Mouse (Mus musculus) heart, embryonic 16.5 days (tissue): ENCODE measurements at regions not wholly inside any gene's neighbourhood (a gene's known extent, or its start where the extent isn't known, plus 50 kb on each side); places are given as distances from the start of the nearest gene placed in this dataset.
"Not testable (repeated sequence)": the region's sequence is repeated elsewhere in the genome, so short reads cannot be mapped to it uniquely, and the experiment has no call there.

Experiments used
- ATAC-seq: fragments of 200-750 bp; cut with Nextera tagmentation; replicated peaks from 2 replicates; pipeline ENCODE4 v1.8.0; 2017; ENCODE audit warnings: moderate number of reproducible peaks; ENCODE audit not compliant: insufficient read depth, low FRiP score; ENCODE audit errors: extremely low read depth
- H3K27ac ChIP-seq: fragments of 300-500 bp; sonication (generic); 2 replicates; pipeline ENCODE4 v1.5.1; 2014; ENCODE audit warnings: mild to moderate bottlenecking, low read length, control low read depth, moderate library complexity
- H3K27me3 ChIP-seq: fragments of 300-500 bp; sonication (generic); 2 replicates; pipeline ENCODE4 v1.6.1; 2014; ENCODE audit warnings: low read length, mixed read lengths; ENCODE audit not compliant: control insufficient read depth, insufficient read depth
- H3K36me3 ChIP-seq: fragments of 300-500 bp; sonication (generic); 2 replicates; pipeline ENCODE4 v1.6.1; 2014; ENCODE audit not compliant: control insufficient read depth, insufficient read depth
- H3K4me1 ChIP-seq: fragments of 300-500 bp; sonication (generic); 2 replicates; pipeline ENCODE4 v1.6.1; 2014; ENCODE audit warnings: low read length, mixed read lengths; ENCODE audit not compliant: control insufficient read depth, insufficient read depth
- H3K4me2 ChIP-seq: fragments of 300-500 bp; sonication (generic); 2 replicates; pipeline ENCODE4 v1.6.1; 2014; ENCODE audit warnings: low read depth, mild to moderate bottlenecking, control low read depth, low read length
- H3K4me3 ChIP-seq: fragments of 300-500 bp; sonication (generic); 2 replicates; pipeline ENCODE4 v1.5.1; 2014; ENCODE audit warnings: mild to moderate bottlenecking, control low read depth, low read length
- H3K9ac ChIP-seq: fragments of 300-500 bp; sonication (generic); 2 replicates; pipeline ENCODE4 v1.6.1; 2014; ENCODE audit warnings: low read length, control low read depth
- H3K9me3 ChIP-seq: fragments of 300-500 bp; sonication (generic); replicated peaks from 2 replicates; pipeline ENCODE4 v1.6.1; 2016; ENCODE audit warnings: low read length; ENCODE audit not compliant: control insufficient read depth
- WGBS: fragments of 180-500 bp; shearing (Covaris S2); extraction: QIAGEN DNeasy Blood & Tissue Kit; methylation state at CpG from one replicate; pipeline ENCODE4 v1.1.7; 2014; 5-methylcytosine and 5-hydroxymethylcytosine counted together

DNA sequence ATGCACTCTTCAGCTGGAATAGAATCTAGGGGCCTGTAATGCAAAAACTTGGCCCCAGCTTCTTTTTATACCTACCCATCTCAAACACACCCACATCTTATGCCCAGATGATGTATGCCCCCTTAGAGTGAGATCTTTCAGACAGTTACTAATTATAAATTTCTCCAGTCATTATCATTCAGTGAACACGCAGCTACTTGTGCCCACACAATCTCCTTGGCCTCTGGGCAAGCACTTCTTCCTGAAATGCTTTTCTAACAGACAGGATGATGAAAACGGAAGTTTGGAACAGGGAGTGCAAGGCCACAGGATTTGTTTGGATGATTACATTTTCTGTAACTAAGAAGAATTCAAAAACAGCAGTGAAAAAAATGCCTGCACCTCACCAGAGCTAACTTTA lies 100.4 kb upstream of the Pdc start:
- Histone ChIP-seq H3K4me1 (no peaks in the 10 kb centered on the region), H3K36me3 (no peaks in the 10 kb centered on the region), H3K9me3 (no peaks in the 10 kb centered on the region), H3K27ac (no peak overlapping the region), H3K27me3 (no peaks in the 10 kb centered on the region), H3K9ac (no peak overlapping the region), H3K4me3 (no peak overlapping the region), H3K4me2 (no peak overlapping the region)
- WGBS: 54% methylated on average over 2 of the region's 2 CpGs
- no peak for ATAC-seq

DNA sequence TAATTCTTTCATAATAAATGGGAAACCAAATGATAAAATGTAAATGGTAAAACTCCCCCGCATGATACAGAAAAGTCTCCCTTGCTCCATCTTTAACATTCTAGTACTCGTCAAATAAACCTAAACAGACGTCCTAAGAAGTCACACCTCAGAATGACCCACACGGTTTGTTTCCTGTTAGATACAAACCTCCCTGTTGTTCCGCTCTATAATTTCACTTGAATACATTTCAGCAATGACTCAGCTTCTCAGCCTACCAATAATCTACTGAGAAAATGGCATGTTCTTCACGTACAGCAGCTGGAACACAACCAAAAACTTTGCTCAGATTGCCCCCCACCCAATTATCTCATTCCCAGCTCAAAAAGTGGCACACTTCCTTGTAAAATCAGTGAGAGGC lies 93.7 kb upstream of the Pdc start:
- Histone ChIP-seq H3K4me3 (no peak overlapping the region), H3K27me3 (no peaks in the 10 kb centered on the region), H3K9me3 (no peaks in the 10 kb centered on the region), H3K4me1 (no peaks in the 10 kb centered on the region), H3K27ac (no peak overlapping the region), H3K9ac (no peak overlapping the region), H3K4me2 (no peak overlapping the region), H3K36me3 (no peaks in the 10 kb centered on the region)
- WGBS: 65% methylated on average over 6 of the region's 6 CpGs
- ATAC-seq: no peak

DNA sequence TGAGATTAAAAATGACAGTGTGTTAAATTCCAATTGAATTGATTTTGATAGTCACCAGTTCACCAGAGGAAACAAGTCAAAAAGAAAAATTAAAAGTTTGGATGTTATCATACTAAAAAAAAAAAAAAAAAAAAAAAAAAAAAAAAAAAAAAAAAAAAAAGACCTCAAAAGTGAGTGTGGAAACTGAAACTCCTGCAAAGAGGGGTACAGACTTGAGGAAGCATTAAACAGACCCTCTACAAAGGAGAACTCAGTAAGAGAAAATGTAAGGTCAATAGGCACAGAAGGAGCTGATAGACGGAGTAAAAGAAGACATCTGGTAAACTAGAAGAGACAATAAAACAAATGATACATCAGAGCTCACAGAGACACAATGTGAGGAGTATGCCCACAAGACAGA lies 79.7 kb upstream of the Pdc start:
- not testable (repeated sequence) for H3K4me3 ChIP-seq, H3K4me2 ChIP-seq, ATAC-seq, H3K36me3 ChIP-seq, H3K9me3 ChIP-seq, H3K27me3 ChIP-seq, H3K27ac ChIP-seq, H3K9ac ChIP-seq, H3K4me1 ChIP-seq
- WGBS: 76% methylated on average over 1 of the region's 1 CpGs

- H3K9me3 ChIP-seq: no peaks in the 10 kb centered on the region
- no peaks in the 10 kb centered on the region for H3K27me3 ChIP-seq
- no peak overlapping the region for H3K9ac ChIP-seq
- H3K36me3 ChIP-seq: no peaks in the 10 kb centered on the region
- H3K27ac ChIP-seq: no peak overlapping the region
- no peak for ATAC-seq
- no peak overlapping the region for H3K4me3 ChIP-seq
- WGBS: 74% methylated on average over 3 of the region's 3 CpGs
- H3K4me2 ChIP-seq: no peak overlapping the region
- no peaks in the 10 kb centered on the region for H3K4me1 ChIP-seq
Observed at GRCm38 (mm10) chr1:150240110-150240509, 79.1 kb upstream of the Pdc start.

GRCm38 (mm10) chr1:150241153-150241552 lies 78.1 kb upstream of the Pdc start:
- Histone ChIP-seq H3K9ac (no peak overlapping the region), H3K27me3 (no peaks in the 10 kb centered on the region), H3K4me1 (no peaks in the 10 kb centered on the region), H3K9me3 (no peaks in the 10 kb centered on the region), H3K27ac (no peak overlapping the region), H3K4me3 (no peak overlapping the region), H3K36me3 (no peaks in the 10 kb centered on the region), H3K4me2 (no peak overlapping the region)
- ATAC-seq: no peak
- WGBS: 78% methylated on average over 4 of the region's 4 CpGs

DNA sequence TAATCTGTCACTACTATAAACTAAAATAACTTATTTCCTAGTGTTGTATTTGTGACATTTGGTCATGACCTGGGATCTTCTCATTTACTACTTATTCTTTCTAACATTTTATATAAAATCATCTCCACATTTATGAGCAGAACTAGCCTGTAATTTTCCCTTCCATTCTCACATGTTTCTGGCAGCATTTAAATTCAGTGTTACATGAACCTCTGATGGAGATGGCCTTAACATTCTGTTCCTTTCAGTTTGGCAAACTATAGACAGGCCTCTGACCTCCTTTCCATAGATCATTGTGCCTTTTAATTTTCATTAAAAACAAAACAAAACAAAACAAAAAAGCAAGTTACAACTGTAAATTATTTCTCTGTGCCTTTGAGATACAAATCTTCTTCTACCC lies 77.1 kb upstream of the Pdc start:
- Histone ChIP-seq H3K27ac (no peak overlapping the region), H3K4me3 (no peak overlapping the region), H3K9ac (no peak overlapping the region), H3K4me1 (no peaks in the 10 kb centered on the region), H3K4me2 (no peak overlapping the region), H3K27me3 (no peaks in the 10 kb centered on the region), H3K36me3 (no peaks in the 10 kb centered on the region), H3K9me3 (no peaks in the 10 kb centered on the region)
- ATAC-seq: no peak

- Histone ChIP-seq H3K4me2 (no peak overlapping the region), H3K36me3 (no peaks in the 10 kb centered on the region), H3K27ac (no peak overlapping the region), H3K9ac (no peak overlapping the region), H3K4me1 (no peaks in the 10 kb centered on the region), H3K4me3 (no peak overlapping the region), H3K9me3 (no peaks in the 10 kb centered on the region), H3K27me3 (no peaks in the 10 kb centered on the region)
- 11% methylated on average over 3 of the region's 3 CpGs for WGBS
- ATAC-seq: no peak
Observed at GRCm38 (mm10) chr1:150244916-150245315, 74.3 kb upstream of the Pdc start.

DNA sequence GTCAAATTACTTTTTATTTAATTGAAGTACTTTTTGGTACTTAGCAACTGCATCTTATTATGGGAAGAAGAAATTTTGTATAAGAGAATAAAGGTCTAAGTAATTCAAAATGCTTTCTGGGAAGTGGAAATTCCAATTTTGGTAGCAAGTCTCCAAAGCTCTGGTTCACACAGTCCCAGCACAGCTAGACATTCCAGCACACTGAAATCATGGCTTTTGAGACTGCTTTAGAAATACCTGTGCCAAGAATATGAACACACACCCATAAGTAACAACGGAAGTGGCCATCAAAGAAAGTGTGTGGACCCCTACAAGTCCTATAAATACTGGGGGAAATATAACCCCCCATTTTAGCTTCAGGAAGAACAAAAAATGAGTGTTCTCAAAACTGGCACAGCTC lies 67.8 kb upstream of the Pdc start:
- Histone ChIP-seq H3K36me3 (no peaks in the 10 kb centered on the region), H3K27ac (no peak overlapping the region), H3K9ac (no peak overlapping the region), H3K4me2 (no peak overlapping the region), H3K4me3 (no peak overlapping the region), H3K27me3 (no peaks in the 10 kb centered on the region), H3K9me3 (no peaks in the 10 kb centered on the region), H3K4me1 (no peaks in the 10 kb centered on the region)
- 50% methylated on average over 1 of the region's 1 CpGs for WGBS
- ATAC-seq: no peak

DNA sequence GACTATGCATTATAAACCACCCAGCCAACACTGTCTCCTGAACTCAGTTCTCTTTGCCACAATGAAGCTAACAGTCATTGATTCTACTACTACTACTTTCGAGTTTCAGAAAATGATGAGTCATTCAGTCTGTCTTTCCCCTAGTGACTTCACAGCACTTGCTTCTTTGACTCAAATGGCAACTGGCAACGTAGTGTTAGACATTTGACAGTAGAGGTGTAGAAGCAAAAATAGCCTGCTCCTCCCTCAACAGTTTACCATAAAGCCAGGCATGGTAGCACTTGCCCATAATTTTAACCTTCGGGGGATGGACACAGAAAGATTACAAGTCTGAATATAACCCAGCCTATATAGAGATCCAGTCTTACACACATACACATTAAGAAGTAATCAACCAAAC lies 67.3 kb upstream of the Pdc start:
- Histone ChIP-seq H3K27me3 (no peaks in the 10 kb centered on the region), H3K36me3 (no peaks in the 10 kb centered on the region), H3K27ac (no peak overlapping the region), H3K9ac (no peak overlapping the region), H3K9me3 (no peaks in the 10 kb centered on the region), H3K4me1 (no peaks in the 10 kb centered on the region), H3K4me2 (no peak overlapping the region), H3K4me3 (no peak overlapping the region)
- ATAC-seq: no peak
- 61% methylated on average over 3 of the region's 3 CpGs for WGBS

DNA sequence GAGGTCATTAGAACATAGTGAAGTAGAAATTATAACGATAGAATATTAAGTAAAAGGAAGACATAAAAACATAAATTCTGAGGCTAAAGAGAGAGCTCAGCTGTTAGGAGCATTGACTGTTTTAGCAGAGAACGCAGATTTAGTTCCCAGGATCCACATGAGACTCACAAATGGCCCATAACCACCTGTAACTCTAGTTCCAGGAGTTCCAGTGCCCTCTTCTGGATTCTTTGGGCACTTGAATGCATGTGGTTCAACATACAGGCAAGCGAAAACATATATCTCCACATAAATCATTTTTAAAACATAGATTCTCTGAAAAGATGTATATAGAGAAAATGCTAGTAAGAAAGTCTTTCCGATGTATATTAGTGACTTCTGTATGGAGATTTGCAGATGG lies 61.6 kb upstream of the Pdc start:
- Histone ChIP-seq H3K9ac (no peak overlapping the region), H3K4me1 (no peaks in the 10 kb centered on the region), H3K36me3 (no peaks in the 10 kb centered on the region), H3K27me3 (no peaks in the 10 kb centered on the region), H3K4me3 (no peak overlapping the region), H3K4me2 (no peak overlapping the region), H3K9me3 (no peaks in the 10 kb centered on the region), H3K27ac (no peak overlapping the region)
- 60% methylated on average over 4 of the region's 4 CpGs for WGBS
- ATAC-seq: no peak
